Mouse (Mus musculus) inflammation-experienced regulatory T-cells (primary cell): ENCODE results near the gene Wdr92. TPM values are rescaled to one million over a fixed set of nuclear protein-coding genes. Genes with fewer than 3 reads are reported as not detected.

Experiments used
- polyA plus RNA-seq, 2 experiments: library from polyadenylated mRNA; unstranded; fragments of 100-300 nt; shearing (Covaris generic); gene quantifications; one replicate each; pipeline ENCODE4 v1.2.1; 2017

Gene Wdr92
- 10 to 100 TPM; 24.1 to 29.9 TPM for polyA plus RNA-seq

DNA sequence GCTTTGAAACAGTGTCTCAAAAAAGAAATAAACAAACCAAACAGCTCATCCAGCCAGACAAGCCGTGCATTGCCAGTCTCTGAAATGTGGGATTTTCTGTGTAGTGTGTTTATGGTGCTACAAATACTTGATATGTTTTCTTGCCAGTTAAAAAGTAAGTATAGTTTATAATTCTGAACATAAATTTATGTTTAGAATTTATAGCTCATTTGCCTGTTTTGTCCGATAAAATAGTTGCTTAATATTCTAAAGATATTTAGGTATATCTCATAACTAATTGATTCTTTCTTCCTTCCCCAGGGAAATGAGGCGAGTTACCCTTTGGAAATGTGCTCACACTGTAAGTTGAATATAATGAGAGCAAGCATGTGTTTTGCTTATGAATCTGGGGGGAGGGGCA, at the start of gene Wdr92:
Gene Wdr92 (plus strand): TSS at position 301 of the 400 bp plus-strand sequence.

DNA sequence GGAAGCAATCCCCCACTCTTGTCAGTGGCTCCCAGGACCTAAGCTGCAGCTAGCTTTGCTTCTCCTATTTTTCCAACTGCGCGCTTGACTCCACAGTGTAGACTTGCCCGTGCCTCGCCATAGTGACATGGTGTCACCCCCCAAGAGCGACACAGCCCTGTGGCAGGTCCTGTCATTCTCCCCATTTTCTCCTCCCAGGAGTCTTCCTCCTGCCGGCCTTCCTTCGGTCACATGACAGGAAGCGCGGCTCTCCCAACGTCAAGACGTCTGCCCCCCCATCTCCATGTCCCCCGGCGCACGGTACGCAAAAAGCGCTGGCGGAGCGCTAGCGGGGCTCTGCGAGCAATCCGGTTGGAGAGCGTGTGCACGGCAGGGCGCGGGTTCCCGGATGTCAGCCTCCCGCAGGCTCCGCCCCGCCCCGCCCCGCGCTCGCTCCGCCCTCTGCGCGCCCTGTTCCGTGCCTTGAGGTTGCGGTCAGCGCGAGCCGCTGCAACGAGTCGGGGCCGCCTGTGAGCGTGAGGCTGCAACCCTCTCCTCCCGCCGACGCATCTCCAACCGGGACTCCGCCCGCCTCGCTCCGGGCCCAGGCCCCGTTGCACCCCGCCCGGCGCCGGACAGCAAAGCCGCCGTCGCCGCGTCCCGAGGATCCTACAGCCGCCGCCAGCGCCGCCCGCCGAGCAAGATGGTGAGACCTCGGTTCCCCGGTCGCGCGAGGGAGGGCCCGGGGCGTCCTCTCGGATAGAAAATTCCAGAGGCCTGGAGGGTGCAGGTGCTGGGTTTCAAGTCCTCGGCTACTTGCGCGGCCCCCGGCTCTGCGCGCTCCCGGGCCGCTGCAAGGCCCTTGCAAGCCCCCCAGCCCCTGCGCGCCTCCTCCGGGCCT, 22.8 kb upstream of the Wdr92 start, which contains the start of gene Ppp3r1:
Gene Ppp3r1 (plus strand): TSS at position 406 of the 880 bp plus-strand sequence.

GRCm38 (mm10) chr11:17211258-17212140, 29.6 kb downstream of the Wdr92 start, which contains the start of gene Pno1:
Pno1 (minus strand) TSS chr11:17211568.

GRCm38 (mm10) chr11:17257443-17257842, 75.5 kb downstream of the Wdr92 start, which contains the start of gene C1d:
C1d (plus strand) TSS chr11:17257579.

Other genes starting within 250 kb of the Wdr92 start
- 1 to 10 TPM in 1 of 2 experiments, under 1 TPM in 1; 0.42 to 1.3 TPM for gene Fbxo48, start 230.7 kb upstream of the Wdr92 start, polyA plus RNA-seq
- gene Cnrip1, start 130.5 kb upstream of the Wdr92 start, polyA plus RNA-seq: 10 to 100 TPM; 13.7 to 16.8 TPM
- gene Plek, start 129.7 kb upstream of the Wdr92 start, polyA plus RNA-seq: 1 to 10 TPM; 2.4 to 8.4 TPM
- gene Ppp3r1, start 22.8 kb upstream of the Wdr92 start, polyA plus RNA-seq: 100 to 1,000 TPM in 1 of 2 experiments, 10 to 100 TPM in 1; 92.4 to 128 TPM
- 10 to 100 TPM; 35.7 to 53.1 TPM for gene Pno1, start 29.5 kb downstream of the Wdr92 start, polyA plus RNA-seq
- 10 to 100 TPM; 47.5 to 61.3 TPM for gene C1d, start 75.5 kb downstream of the Wdr92 start, polyA plus RNA-seq